Mouse (Mus musculus) olfactory bulb, adult 2 months (tissue): Measurements from ENCODE around the gene Nucks1. TPM values are rescaled to one million over a fixed set of nuclear protein-coding genes. Genes with fewer than 3 reads are reported as not detected.

ENCODE experiments used
- H3K27ac ChIP-seq: fragments of 200-500 bp; 2 replicates; pipeline ENCODE4 v1.5.1; 2012; ENCODE audit warnings: low read depth, low read length; ENCODE audit not compliant: insufficient read depth
- H3K4me1 ChIP-seq: fragments of 200-500 bp; 2 replicates; pipeline ENCODE4 v1.6.1; 2012; ENCODE audit warnings: low read length; ENCODE audit not compliant: control insufficient read depth, insufficient read depth
- H3K4me3 ChIP-seq: fragments of 200-500 bp; 2 replicates; pipeline ENCODE4 v1.5.1; 2012; ENCODE audit warnings: mild to moderate bottlenecking, low read depth, low read length, moderate library complexity; ENCODE audit not compliant: insufficient read depth
- CTCF ChIP-seq: fragments of 200-500 bp; IDR thresholded peaks from 2 replicates; pipeline ENCODE4 v1.5.1; 2012; ENCODE audit warnings: low read depth, mild to moderate bottlenecking, low read length, moderate library complexity; ENCODE audit not compliant: insufficient read depth
- POLR2A ChIP-seq: fragments of 200-500 bp; IDR thresholded peaks from 2 replicates; pipeline ENCODE4 v1.6.1; 2012; ENCODE audit warnings: mild to moderate bottlenecking, low read depth, low read length, moderate library complexity; ENCODE audit not compliant: insufficient read depth
- WGBS: fragments of 180-500 bp; shearing (Covaris S2); methylation state at CpG from one replicate; pipeline ENCODE4 v1.1.7; 2018; 5-methylcytosine and 5-hydroxymethylcytosine counted together
- polyA plus RNA-seq: library from polyadenylated mRNA; stranded (reverse); fragments of >200 nt; gene quantifications from 2 replicates; pipeline ENCODE4 v1.2.4, GENCODE M21; 2012; ENCODE audit warnings: low replicate concordance; ENCODE audit not compliant: missing spikeins, insufficient read depth, insufficient read length

Gene Nucks1
- polyA plus RNA-seq: 215 and 292 TPM in 2 replicates

- Histone ChIP-seq H3K27ac (peak within 1 kb of the TSS; percentile 71), H3K4me1 (peaks cover 4% of the 10 kb centered on the region; the same call in 1 of the 2 replicates), H3K4me3 (peak within 1 kb of the TSS; percentile 92)
- 0 out of 2 replicates have a peak, but pooled peaks have one; percentile 46 for TF ChIP-seq POLR2A
- no peak for TF ChIP-seq CTCF
- under 1% methylated on average over 34 of the region's 35 CpGs for WGBS
Observed at GRCm38 (mm10) chr1:131910001-131910648, at the start of gene Nucks1. Nucks1 (plus strand) TSS chr1:131910534.

- H3K4me1 ChIP-seq: no peaks in the 10 kb centered on the region
- TF ChIP-seq CTCF (no peak), POLR2A (no peak)
- 90% methylated on average over 4 of the region's 4 CpGs for WGBS
- H3K27ac ChIP-seq: no peak overlapping the region
- H3K4me3 ChIP-seq: no peak overlapping the region
Observed at GRCm38 (mm10) chr1:131861811-131862210, 48.5 kb upstream of the Nucks1 start.

- H3K4me1 ChIP-seq: peaks cover 9% of the 10 kb centered on the region
- H3K27ac ChIP-seq: no peak overlapping the region
- no peak overlapping the region for H3K4me3 ChIP-seq
- TF ChIP-seq CTCF (no peak), POLR2A (no peak)
- WGBS: 79% methylated on average over 5 of the region's 5 CpGs
Observed at GRCm38 (mm10) chr1:131865596-131865995, 44.7 kb upstream of the Nucks1 start.

- Histone ChIP-seq H3K27ac (no peak overlapping the region), H3K4me3 (no peak overlapping the region), H3K4me1 (peaks cover 9% of the 10 kb centered on the region)
- TF ChIP-seq POLR2A (no peak), CTCF (no peak)
- 83% methylated on average over 6 of the region's 6 CpGs for WGBS
Observed at GRCm38 (mm10) chr1:131866304-131866999, 43.9 kb upstream of the Nucks1 start.

GRCm38 (mm10) chr1:131867093-131867945 is 43.0 kb upstream of the Nucks1 start, which contains the start of gene Rab29:
Rab29 (plus strand) TSS chr1:131867224.
- Histone ChIP-seq H3K4me3 (peak within 1 kb of the TSS; percentile 74), H3K27ac (peak within 1 kb of the TSS; percentile 49; the same call in 1 of the 2 replicates), H3K4me1 (peaks cover 9% of the 10 kb centered on the region)
- TF ChIP-seq POLR2A: no peak
- peak; percentile 90 for TF ChIP-seq CTCF
- WGBS: 1% methylated on average over 46 of the region's 46 CpGs

- WGBS: 35% methylated on average over 10 of the region's 10 CpGs
- TF ChIP-seq CTCF: no peak
- TF ChIP-seq POLR2A: no peak
- no peak overlapping the region for H3K27ac ChIP-seq
- peaks cover 9% of the 10 kb centered on the region for H3K4me1 ChIP-seq
- peak overlapping the region; percentile 74 for H3K4me3 ChIP-seq
Observed at GRCm38 (mm10) chr1:131867946-131868290, 42.4 kb upstream of the Nucks1 start.

- 90% methylated on average over 2 of the region's 2 CpGs for WGBS
- Histone ChIP-seq H3K4me1 (peaks cover 9% of the 10 kb centered on the region), H3K4me3 (no peak overlapping the region), H3K27ac (no peak overlapping the region)
- TF ChIP-seq POLR2A: no peak
- TF ChIP-seq CTCF: no peak
Observed at GRCm38 (mm10) chr1:131869561-131869960, 40.8 kb upstream of the Nucks1 start.

GRCm38 (mm10) chr1:131872856-131873255 is 37.5 kb upstream of the Nucks1 start:
- H3K4me3 ChIP-seq: no peak overlapping the region
- H3K4me1 ChIP-seq: peaks cover under 1% of the 10 kb centered on the region; the same call in 1 of the 2 replicates
- 71% methylated on average over 1 of the region's 1 CpGs for WGBS
- no peak overlapping the region for H3K27ac ChIP-seq
- TF ChIP-seq CTCF (no peak), POLR2A (no peak)
